Mouse (Mus musculus) hindbrain, embryonic 13.5 days (tissue): ENCODE measurements around the gene Snapin. TPM values are rescaled to one million over a fixed set of nuclear protein-coding genes. Genes with fewer than 3 reads are reported as not detected.

Source experiments
- ATAC-seq: fragments of 200-750 bp; cut with Nextera tagmentation; 2 replicates; pipeline ENCODE4 v1.8.0; 2017; ENCODE audit warnings: moderate TSS enrichment; ENCODE audit not compliant: low FRiP score
- H3K27ac ChIP-seq: fragments of 300-500 bp; sonication (generic); 2 replicates; pipeline ENCODE4 v1.5.1; 2015; ENCODE audit warnings: inconsistent platforms, mild to moderate bottlenecking, moderate library complexity
- H3K27me3 ChIP-seq: fragments of 300-500 bp; sonication (generic); 2 replicates; pipeline ENCODE4 v1.6.1; 2015; ENCODE audit warnings: mild to moderate bottlenecking, inconsistent platforms
- H3K36me3 ChIP-seq: fragments of 300-500 bp; sonication (generic); 2 replicates; pipeline ENCODE4 v1.6.1; 2015; ENCODE audit warnings: mild to moderate bottlenecking, inconsistent platforms
- H3K4me1 ChIP-seq: fragments of 300-500 bp; sonication (generic); replicated peaks from 2 replicates; pipeline ENCODE4 v1.6.1; 2015; ENCODE audit warnings: inconsistent platforms
- H3K4me2 ChIP-seq: fragments of 300-500 bp; sonication (generic); 2 replicates; pipeline ENCODE4 v1.6.1; 2015; ENCODE audit warnings: inconsistent platforms, mild to moderate bottlenecking, moderate library complexity
- H3K4me3 ChIP-seq: fragments of 300-500 bp; sonication (generic); 2 replicates; pipeline ENCODE4 v1.5.1; 2015; ENCODE audit warnings: mild to moderate bottlenecking, inconsistent platforms
- H3K9ac ChIP-seq: fragments of 300-500 bp; sonication (generic); 2 replicates; pipeline ENCODE4 v1.6.1; 2015; ENCODE audit warnings: mild to moderate bottlenecking, inconsistent platforms
- H3K9me3 ChIP-seq: fragments of 300-500 bp; sonication (generic); 2 replicates; pipeline ENCODE4 v1.6.1; 2016; ENCODE audit warnings: inconsistent platforms
- WGBS: fragments of 180-500 bp; shearing (Covaris S2); methylation state at CpG from one replicate; pipeline ENCODE4 v1.1.7; 2015; 5-methylcytosine and 5-hydroxymethylcytosine counted together
- polyA plus RNA-seq: library from polyadenylated mRNA; unstranded; fragments of >200 nt; fragmentation: Nextera tagmentation; extraction: Ambion mirVana; gene quantifications from 2 replicates; pipeline ENCODE4 v1.2.1, GENCODE M21; 2015

Gene Snapin
- polyA plus RNA-seq, 1 experiment from 2014 or later = 90.1 TPM

DNA sequence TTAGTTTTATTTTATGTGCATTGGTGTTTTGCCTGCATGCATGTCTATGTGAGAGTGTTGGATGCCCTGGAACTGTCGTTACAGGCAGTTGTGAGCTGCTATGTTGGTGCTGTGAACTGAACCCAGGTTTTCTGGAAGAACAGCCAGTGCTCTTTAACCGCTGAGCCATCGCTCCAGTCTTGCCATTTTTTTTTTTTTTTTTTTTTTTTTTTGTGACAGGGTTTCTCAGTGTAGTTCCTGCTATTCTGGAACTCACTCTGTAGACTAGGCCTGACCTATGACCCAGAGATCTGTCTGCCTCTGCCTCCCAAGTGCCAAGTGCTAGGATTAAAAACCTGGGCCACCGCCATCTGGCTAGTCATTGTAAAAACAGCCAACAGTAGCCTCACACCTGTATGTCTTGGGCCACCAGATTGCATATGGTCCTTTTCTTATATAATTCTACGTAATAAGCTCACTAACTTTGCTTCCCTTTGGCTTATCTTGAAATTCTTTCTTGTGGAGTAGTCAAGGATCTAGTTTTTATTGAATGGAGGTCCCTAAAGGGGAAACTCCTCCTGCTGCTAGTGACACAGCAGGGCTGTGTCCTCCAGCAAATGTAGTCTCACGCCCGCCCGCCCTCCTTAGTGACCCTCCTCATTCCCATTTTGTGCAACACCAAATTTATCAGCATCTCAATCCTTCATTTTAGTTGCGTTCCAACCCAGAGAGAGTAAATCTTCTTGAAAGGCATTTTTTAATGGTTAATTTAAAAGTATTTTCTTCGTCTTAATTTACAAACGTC is 45.2 kb downstream of the Snapin start:
- no peaks in the 10 kb centered on the region for H3K27me3 ChIP-seq
- no peak overlapping the region for H3K9ac ChIP-seq
- no peak for ATAC-seq
- no peaks in the 10 kb centered on the region for H3K9me3 ChIP-seq
- WGBS = 67% methylated on average over 11 of the region's 11 CpGs
- H3K27ac ChIP-seq = peak overlapping the region; percentile 84
- H3K4me1 ChIP-seq = peaks cover 17% of the 10 kb centered on the region
- H3K4me2 ChIP-seq = peak overlapping the region; percentile 54
- H3K4me3 ChIP-seq = no peak overlapping the region
- no peaks in the 10 kb centered on the region for H3K36me3 ChIP-seq

GRCm38 (mm10) chr3:90443977-90444376 is 46.9 kb downstream of the Snapin start:
- no peaks in the 10 kb centered on the region for H3K9me3 ChIP-seq
- H3K27ac ChIP-seq = no peak overlapping the region
- H3K4me1 ChIP-seq = peaks cover 17% of the 10 kb centered on the region
- no peak overlapping the region for H3K4me3 ChIP-seq
- no peaks in the 10 kb centered on the region for H3K27me3 ChIP-seq
- ATAC-seq = no peak
- H3K4me2 ChIP-seq = no peak overlapping the region
- no peaks in the 10 kb centered on the region for H3K36me3 ChIP-seq
- 89% methylated on average over 3 of the region's 3 CpGs for WGBS
- H3K9ac ChIP-seq = no peak overlapping the region

DNA sequence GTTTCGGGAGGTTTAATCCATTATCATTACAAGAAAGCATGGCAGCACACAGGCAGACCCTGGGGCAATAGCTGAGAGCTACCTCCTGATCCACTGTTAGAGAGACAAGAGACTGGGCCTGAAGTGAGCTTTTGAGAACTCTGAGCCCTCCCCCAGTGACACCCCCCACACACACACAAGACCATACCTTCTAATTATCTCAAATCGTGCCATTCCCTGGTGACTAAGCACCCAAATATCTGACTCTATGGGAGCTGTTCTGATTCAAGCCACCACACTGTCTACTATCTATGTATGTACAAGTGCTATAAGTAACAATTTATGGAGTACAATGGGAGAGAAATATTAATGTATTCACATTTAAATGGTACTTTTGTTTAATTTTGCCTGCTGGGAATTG is 50.1 kb downstream of the Snapin start:
- no peak overlapping the region for H3K4me2 ChIP-seq
- no peaks in the 10 kb centered on the region for H3K36me3 ChIP-seq
- H3K4me3 ChIP-seq = no peak overlapping the region
- no peaks in the 10 kb centered on the region for H3K27me3 ChIP-seq
- no peak overlapping the region for H3K27ac ChIP-seq
- peaks cover 3% of the 10 kb centered on the region for H3K4me1 ChIP-seq
- WGBS = 88% methylated on average over 2 of the region's 2 CpGs
- H3K9ac ChIP-seq = no peak overlapping the region
- no peak for ATAC-seq
- H3K9me3 ChIP-seq = no peaks in the 10 kb centered on the region

Other genes with a start within 250 kb of the Snapin start
- gene Creb3l4, start 247.5 kb downstream of the Snapin start, polyA plus RNA-seq = 3.0 TPM in 2 replicates
- gene Slc39a1, start 242.9 kb downstream of the Snapin start, polyA plus RNA-seq = 52.7 and 54.9 TPM in 2 replicates
- 18.8 and 19.8 TPM in 2 replicates for gene Crtc2, start 236.9 kb downstream of the Snapin start, polyA plus RNA-seq
- gene Dennd4b, start 225.8 kb downstream of the Snapin start, polyA plus RNA-seq = 4.6 and 5.7 TPM in 2 replicates
- gene Gatad2b, start 197.9 kb downstream of the Snapin start, polyA plus RNA-seq = 16.0 and 17.0 TPM in 2 replicates
- 24.9 and 26.5 TPM in 2 replicates for gene Slc27a3, start 101.1 kb downstream of the Snapin start, polyA plus RNA-seq
- gene Ints3, start 57.4 kb downstream of the Snapin start, polyA plus RNA-seq = 29.9 and 30.1 TPM in 2 replicates
- gene Npr1, start 25.2 kb downstream of the Snapin start, polyA plus RNA-seq = 3.5 and 3.7 TPM in 2 replicates
- 303 and 314 TPM in 2 replicates for gene Ilf2, start 14.9 kb downstream of the Snapin start, polyA plus RNA-seq
- gene Chtop, start 18.5 kb upstream of the Snapin start, polyA plus RNA-seq = 195 and 197 TPM in 2 replicates
- gene S100a1, start 23.4 kb upstream of the Snapin start, polyA plus RNA-seq = 8.4 and 9.5 TPM in 2 replicates
- gene S100a13, start 23.4 kb upstream of the Snapin start, polyA plus RNA-seq = 10.6 and 12.2 TPM in 2 replicates
- gene S100a14, start 35.8 kb upstream of the Snapin start, polyA plus RNA-seq = not detected in 2 replicates
- gene S100a16, start 46.2 kb upstream of the Snapin start, polyA plus RNA-seq = 33.6 and 37.9 TPM in 2 replicates
- 1.3 and 1.8 TPM in 2 replicates for gene S100a3, start 69.5 kb upstream of the Snapin start, polyA plus RNA-seq
- not detected in 2 replicates for gene S100a2, start 99.2 kb upstream of the Snapin start, polyA plus RNA-seq
- not detected in 2 replicates for gene Gm42674, start 110.9 kb upstream of the Snapin start, polyA plus RNA-seq
- 0.75 and 1.5 TPM in 2 replicates for gene S100a4, start 112.7 kb upstream of the Snapin start, polyA plus RNA-seq
- not detected in 2 replicates for gene S100a5, start 117.5 kb upstream of the Snapin start, polyA plus RNA-seq
- 38.4 and 42.3 TPM in 2 replicates for gene S100a6, start 121.8 kb upstream of the Snapin start, polyA plus RNA-seq
- not detected in 2 replicates for gene S100a7a, start 163.0 kb upstream of the Snapin start, polyA plus RNA-seq
- gene S100a8, start 177.9 kb upstream of the Snapin start, polyA plus RNA-seq = 8.9 and 11.2 TPM in 2 replicates
- gene S100a9, start 204.7 kb upstream of the Snapin start, polyA plus RNA-seq = 5.9 and 7.7 TPM in 2 replicates
- not detected in 2 replicates for gene Pglyrp4, start 235.9 kb upstream of the Snapin start, polyA plus RNA-seq